Mouse (Mus musculus) forebrain, embryonic 15.5 days (tissue): ENCODE results near the gene Ttc3. TPM values are rescaled to one million over a fixed set of nuclear protein-coding genes. Genes with fewer than 3 reads are reported as not detected.

ENCODE experiments used
- ATAC-seq: fragments of 200-750 bp; cut with Nextera tagmentation; replicated peaks from 2 replicates; pipeline ENCODE4 v1.8.0; 2017; ENCODE audit warnings: mild to moderate bottlenecking, moderate TSS enrichment, moderate library complexity
- H3K27ac ChIP-seq: fragments of 300-500 bp; sonication (generic); replicated peaks from 2 replicates; pipeline ENCODE4 v1.5.1; 2015; ENCODE audit warnings: mild to moderate bottlenecking, inconsistent platforms
- H3K27me3 ChIP-seq: fragments of 300-500 bp; sonication (generic); 2 replicates; pipeline ENCODE4 v1.6.1; 2015; ENCODE audit warnings: inconsistent platforms
- H3K36me3 ChIP-seq: fragments of 300-500 bp; sonication (generic); 2 replicates; pipeline ENCODE4 v1.6.1; 2015; ENCODE audit warnings: mild to moderate bottlenecking, inconsistent platforms
- H3K4me1 ChIP-seq: fragments of 300-500 bp; sonication (generic); 2 replicates; pipeline ENCODE4 v1.6.1; 2015; ENCODE audit warnings: inconsistent platforms
- H3K4me2 ChIP-seq: fragments of 300-500 bp; sonication (generic); replicated peaks from 2 replicates; pipeline ENCODE4 v1.6.1; 2015; ENCODE audit warnings: mild to moderate bottlenecking, inconsistent platforms
- H3K4me3 ChIP-seq: fragments of 300-500 bp; sonication (generic); 2 replicates; pipeline ENCODE4 v1.5.1; 2015; ENCODE audit warnings: mild to moderate bottlenecking, inconsistent platforms
- H3K9ac ChIP-seq: fragments of 300-500 bp; sonication (generic); replicated peaks from 2 replicates; pipeline ENCODE4 v1.6.1; 2015; ENCODE audit warnings: mild to moderate bottlenecking, inconsistent platforms
- H3K9me3 ChIP-seq: fragments of 300-500 bp; sonication (generic); 2 replicates; pipeline ENCODE4 v1.6.1; 2016; ENCODE audit warnings: inconsistent platforms
- WGBS: fragments of 180-500 bp; shearing (Covaris S2); methylation state at CpG from one replicate; pipeline ENCODE4 v1.1.7; 2015; ENCODE audit warnings: mixed read lengths; 5-methylcytosine and 5-hydroxymethylcytosine counted together
- polyA plus RNA-seq: library from polyadenylated mRNA; unstranded; fragments of >200 nt; fragmentation: Nextera tagmentation; extraction: Ambion mirVana; gene quantifications from 2 replicates; pipeline ENCODE4 v1.2.1, GENCODE M21; 2015

The Ttc3 gene
- polyA plus RNA-seq, 1 experiment from 2014 or later, result 832 TPM

- H3K4me2 ChIP-seq, result no peak overlapping the region
- no peak for ATAC-seq
- no peak overlapping the region for H3K4me3 ChIP-seq
- WGBS, result 46% methylated on average over 2 of the region's 2 CpGs
- peaks cover 25% of the 10 kb centered on the region for H3K36me3 ChIP-seq
- H3K27me3 ChIP-seq, result no peaks in the 10 kb centered on the region
- 0 out of 2 replicates have a peak, but pooled peaks cover 8% of the 10 kb centered on the region for H3K4me1 ChIP-seq
- H3K9me3 ChIP-seq, result no peaks in the 10 kb centered on the region
- H3K9ac ChIP-seq, result no peak overlapping the region
- no peak overlapping the region for H3K27ac ChIP-seq
Observed at GRCm38 (mm10) chr16:94401636-94402035, 31.2 kb downstream of the Ttc3 start.

GRCm38 (mm10) chr16:94402185-94402584, 31.8 kb downstream of the Ttc3 start:
- peaks cover 26% of the 10 kb centered on the region for H3K36me3 ChIP-seq
- H3K27me3 ChIP-seq, result no peaks in the 10 kb centered on the region
- H3K4me2 ChIP-seq, result no peak overlapping the region
- 0 out of 2 replicates have a peak, but pooled peaks cover 8% of the 10 kb centered on the region for H3K4me1 ChIP-seq
- H3K9ac ChIP-seq, result no peak overlapping the region
- H3K4me3 ChIP-seq, result no peak overlapping the region
- 93% methylated on average over 4 of the region's 4 CpGs for WGBS
- no peaks in the 10 kb centered on the region for H3K9me3 ChIP-seq
- no peak for ATAC-seq
- no peak overlapping the region for H3K27ac ChIP-seq

DNA sequence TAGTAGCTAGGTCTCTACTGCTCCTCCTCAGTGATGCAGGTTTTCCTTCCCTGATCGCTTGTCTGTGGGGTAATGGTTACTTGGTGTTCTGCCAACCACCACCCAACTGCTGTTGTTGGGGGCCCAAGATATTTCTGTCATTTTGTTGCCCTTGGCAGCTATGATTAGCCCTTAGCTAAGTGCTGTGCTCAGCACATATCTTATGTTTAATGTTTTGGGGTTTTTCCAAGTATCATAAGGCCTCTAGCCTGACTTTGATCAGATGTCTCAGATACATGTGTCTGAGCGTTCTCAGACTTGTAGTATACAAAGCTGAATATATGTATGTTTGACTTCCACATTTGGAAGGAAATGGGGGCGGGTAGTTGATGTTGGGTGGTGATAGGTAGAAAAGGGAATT, 40.9 kb downstream of the Ttc3 start:
- no peak overlapping the region for H3K9ac ChIP-seq
- no peak for ATAC-seq
- no peak overlapping the region for H3K4me3 ChIP-seq
- no peaks in the 10 kb centered on the region for H3K9me3 ChIP-seq
- H3K36me3 ChIP-seq, result peaks cover 69% of the 10 kb centered on the region
- no peak overlapping the region for H3K4me2 ChIP-seq
- 78% methylated on average over 3 of the region's 3 CpGs for WGBS
- H3K27ac ChIP-seq, result no peak overlapping the region
- H3K27me3 ChIP-seq, result no peaks in the 10 kb centered on the region
- H3K4me1 ChIP-seq, result no peaks in the 10 kb centered on the region

DNA sequence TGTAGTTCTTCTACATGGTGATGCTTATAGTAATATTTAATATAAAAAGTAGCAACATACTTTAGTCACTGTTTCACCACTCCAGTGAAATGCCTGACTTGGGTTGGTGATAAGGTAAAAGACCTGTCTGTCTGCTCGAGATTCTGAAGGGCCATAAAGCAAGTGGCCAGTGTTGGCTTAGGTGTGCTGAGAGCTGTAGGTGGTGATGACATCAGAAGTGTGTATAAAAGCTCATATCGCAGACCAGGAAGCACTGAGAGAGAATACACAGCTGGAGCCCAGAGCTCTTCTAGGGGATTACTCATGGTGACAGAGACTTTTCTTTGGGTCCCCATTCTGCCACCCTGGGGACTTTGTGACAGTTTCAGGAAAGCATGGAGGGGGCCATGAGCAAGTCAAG, 41.8 kb downstream of the Ttc3 start:
- no peak overlapping the region for H3K27ac ChIP-seq
- H3K4me3 ChIP-seq, result no peak overlapping the region
- 95% methylated on average over 2 of the region's 2 CpGs for WGBS
- no peak overlapping the region for H3K4me2 ChIP-seq
- H3K9ac ChIP-seq, result no peak overlapping the region
- peaks cover 69% of the 10 kb centered on the region for H3K36me3 ChIP-seq
- ATAC-seq, result no peak
- H3K27me3 ChIP-seq, result no peaks in the 10 kb centered on the region
- no peaks in the 10 kb centered on the region for H3K4me1 ChIP-seq
- no peaks in the 10 kb centered on the region for H3K9me3 ChIP-seq

DNA sequence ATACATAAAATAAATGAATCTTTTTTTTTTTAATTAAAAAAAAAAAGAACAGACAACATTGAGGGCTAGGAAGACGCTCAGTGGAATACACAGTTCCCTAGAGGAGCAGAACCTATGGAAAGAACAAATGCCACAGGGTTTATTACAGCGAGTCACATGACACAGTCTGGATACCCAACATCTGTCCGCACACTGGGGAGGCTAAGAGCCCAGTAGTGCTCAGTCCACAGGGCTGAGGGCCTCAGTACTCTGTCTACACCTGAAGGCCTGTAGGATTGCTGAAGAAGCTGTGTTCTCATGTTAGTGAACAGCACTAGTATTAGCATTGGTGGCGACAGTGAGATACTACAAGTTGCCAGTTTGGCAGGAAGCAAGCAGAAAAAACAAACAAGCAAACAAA, 42.3 kb downstream of the Ttc3 start:
- Histone ChIP-seq H3K9ac (no peak overlapping the region), H3K4me3 (no peak overlapping the region), H3K9me3 (no peaks in the 10 kb centered on the region), H3K27me3 (no peaks in the 10 kb centered on the region), H3K4me1 (no peaks in the 10 kb centered on the region), H3K4me2 (no peak overlapping the region), H3K27ac (no peak overlapping the region), H3K36me3 (peaks cover 69% of the 10 kb centered on the region)
- 0 out of 2 replicates have a peak, but pooled peaks have one; percentile 29 for ATAC-seq
- 93% methylated on average over 4 of the region's 4 CpGs for WGBS

- H3K4me1 ChIP-seq, result no peaks in the 10 kb centered on the region
- H3K36me3 ChIP-seq, result peaks cover 71% of the 10 kb centered on the region
- no peak overlapping the region for H3K9ac ChIP-seq
- no peaks in the 10 kb centered on the region for H3K27me3 ChIP-seq
- no peak for ATAC-seq
- no peaks in the 10 kb centered on the region for H3K9me3 ChIP-seq
- no peak overlapping the region for H3K4me2 ChIP-seq
- no peak overlapping the region for H3K4me3 ChIP-seq
- H3K27ac ChIP-seq, result no peak overlapping the region
- WGBS, result 95% methylated on average over 6 of the region's 6 CpGs
Observed at GRCm38 (mm10) chr16:94414151-94414550, 43.7 kb downstream of the Ttc3 start.

GRCm38 (mm10) chr16:94420498-94420897, 50.1 kb downstream of the Ttc3 start:
- Histone ChIP-seq H3K4me3 (no peak overlapping the region), H3K4me2 (no peak overlapping the region), H3K27me3 (no peaks in the 10 kb centered on the region), H3K36me3 (peaks cover 83% of the 10 kb centered on the region), H3K9ac (no peak overlapping the region), H3K4me1 (no peaks in the 10 kb centered on the region), H3K9me3 (no peaks in the 10 kb centered on the region), H3K27ac (no peak overlapping the region)
- 99% methylated on average over 3 of the region's 3 CpGs for WGBS
- ATAC-seq, result no peak

GRCm38 (mm10) chr16:94428948-94429347, 58.5 kb downstream of the Ttc3 start:
- Histone ChIP-seq H3K4me2 (no peak overlapping the region), H3K27me3 (no peaks in the 10 kb centered on the region), H3K27ac (no peak overlapping the region), H3K36me3 (peaks cover 85% of the 10 kb centered on the region), H3K9ac (no peak overlapping the region), H3K9me3 (no peaks in the 10 kb centered on the region), H3K4me1 (no peaks in the 10 kb centered on the region), H3K4me3 (no peak overlapping the region)
- WGBS, result 94% methylated on average over 4 of the region's 4 CpGs
- no peak for ATAC-seq

DNA sequence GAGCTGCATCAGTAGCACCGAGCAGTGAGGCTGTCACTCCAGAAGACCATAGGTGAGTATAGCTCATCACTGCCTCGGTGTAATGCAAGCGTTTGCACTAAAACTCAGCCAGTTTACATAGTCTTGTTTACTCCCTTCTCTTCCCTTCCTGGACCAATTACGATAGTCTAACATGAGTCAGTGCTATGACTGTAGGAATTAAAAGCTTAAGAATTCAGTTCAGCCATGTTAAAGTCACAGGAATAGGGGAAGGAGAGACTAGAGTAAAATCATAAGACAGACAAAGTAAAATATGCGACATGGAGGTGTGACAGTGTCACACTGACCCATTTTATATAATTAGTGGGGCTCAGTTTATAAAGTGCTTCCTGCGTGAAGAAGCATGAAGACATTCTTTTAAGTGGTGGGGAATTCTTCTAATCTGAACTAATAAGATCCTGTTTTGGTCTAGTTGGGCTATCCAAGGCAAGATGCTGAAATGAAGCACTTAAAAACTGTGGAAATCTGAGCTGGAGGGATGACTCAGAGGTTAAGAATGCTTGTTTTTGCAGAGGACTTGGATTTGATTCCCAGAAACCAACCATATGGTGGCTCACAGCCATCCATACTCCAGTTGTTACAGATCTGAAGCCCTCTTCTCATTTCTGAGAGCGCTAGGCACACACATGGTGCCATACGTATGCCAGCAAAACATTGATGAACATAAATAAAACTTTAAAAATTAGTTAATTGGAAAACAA, 65.2 kb downstream of the Ttc3 start:
- WGBS, result 91% methylated on average over 8 of the region's 8 CpGs

DNA sequence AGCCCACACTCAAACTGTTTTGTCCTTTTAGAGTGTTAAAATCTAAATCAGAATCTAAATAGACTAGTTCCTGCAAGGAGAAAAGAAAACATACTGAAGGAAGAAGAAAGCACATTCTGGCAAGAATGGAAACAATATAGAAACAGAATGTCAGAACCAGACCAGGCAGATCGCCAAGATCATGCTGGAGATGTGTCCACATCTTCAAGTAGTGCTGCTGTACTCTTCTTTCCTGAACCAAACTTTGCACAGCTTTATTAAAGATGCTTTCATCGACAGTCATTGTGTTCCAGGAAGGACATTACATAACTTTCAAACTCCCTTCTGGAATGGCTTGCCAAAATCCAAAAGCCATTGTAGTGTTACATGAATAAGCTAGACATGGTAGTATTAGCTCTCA, 66.4 kb downstream of the Ttc3 start:
- H3K4me1 ChIP-seq, result no peaks in the 10 kb centered on the region
- no peaks in the 10 kb centered on the region for H3K27me3 ChIP-seq
- H3K27ac ChIP-seq, result no peak overlapping the region
- H3K4me3 ChIP-seq, result no peak overlapping the region
- H3K9me3 ChIP-seq, result no peaks in the 10 kb centered on the region
- H3K4me2 ChIP-seq, result no peak overlapping the region
- H3K36me3 ChIP-seq, result peaks cover 89% of the 10 kb centered on the region
- WGBS, result 90% methylated on average over 2 of the region's 2 CpGs
- ATAC-seq, result no peak
- H3K9ac ChIP-seq, result no peak overlapping the region

More for the DNA sequence above, 65.2 kb downstream of the Ttc3 start:
- peaks cover 89% of the 10 kb centered on the region for H3K36me3 ChIP-seq
- H3K4me3 ChIP-seq, result no peak overlapping the region
- no peak overlapping the region for H3K4me2 ChIP-seq
- H3K27me3 ChIP-seq, result no peaks in the 10 kb centered on the region
- H3K9me3 ChIP-seq, result no peaks in the 10 kb centered on the region
- no peak overlapping the region for H3K27ac ChIP-seq
- no peak overlapping the region for H3K9ac ChIP-seq
- ATAC-seq, result no peak
- H3K4me1 ChIP-seq, result no peaks in the 10 kb centered on the region

DNA sequence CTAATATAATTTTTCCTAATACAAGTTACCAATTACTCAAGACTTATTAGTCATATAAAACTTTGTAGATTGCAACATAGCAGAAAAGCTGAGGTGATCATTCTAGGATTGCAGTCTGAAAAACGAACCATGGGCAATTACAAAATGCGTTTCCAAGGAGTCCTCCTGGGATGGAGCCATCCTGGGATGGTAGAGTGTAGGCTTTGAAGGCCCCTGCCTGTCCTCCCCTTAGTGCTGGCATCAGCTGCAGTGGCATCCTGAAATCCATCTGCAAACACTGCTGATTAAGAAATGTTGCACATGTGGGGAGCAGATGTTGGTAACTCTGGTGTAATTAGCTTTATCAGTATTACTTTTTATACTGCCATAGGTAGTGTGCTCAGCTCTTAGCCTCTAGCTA, 70.9 kb downstream of the Ttc3 start:
- H3K27me3 ChIP-seq, result no peaks in the 10 kb centered on the region
- no peaks in the 10 kb centered on the region for H3K4me1 ChIP-seq
- H3K9me3 ChIP-seq, result no peaks in the 10 kb centered on the region
- ATAC-seq, result no peak
- no peak overlapping the region for H3K27ac ChIP-seq
- H3K4me3 ChIP-seq, result no peak overlapping the region
- no peak overlapping the region for H3K4me2 ChIP-seq
- 92% methylated on average over 2 of the region's 2 CpGs for WGBS
- peaks cover 82% of the 10 kb centered on the region for H3K36me3 ChIP-seq
- no peak overlapping the region for H3K9ac ChIP-seq

DNA sequence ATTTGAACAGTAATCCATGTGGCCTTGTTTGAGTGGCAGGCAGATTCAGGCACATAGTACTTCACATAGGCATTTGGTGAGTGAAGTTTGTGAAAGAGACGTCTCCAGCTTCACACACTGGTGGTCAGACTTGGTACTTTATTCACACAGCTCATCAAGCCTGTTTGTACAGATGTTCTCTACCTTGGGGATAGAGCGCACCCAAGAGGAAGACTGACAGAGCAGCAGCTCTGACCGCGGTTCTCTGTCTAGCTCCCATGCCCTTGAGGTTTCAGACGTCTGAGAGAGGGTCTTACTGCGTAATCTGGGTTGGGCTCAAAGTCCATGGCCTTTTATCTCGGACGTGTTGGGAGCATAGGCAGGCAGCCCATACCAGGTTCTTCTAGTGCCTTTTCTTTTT, 78.7 kb downstream of the Ttc3 start:
- H3K36me3 ChIP-seq, result peaks cover 81% of the 10 kb centered on the region
- no peaks in the 10 kb centered on the region for H3K4me1 ChIP-seq
- no peak overlapping the region for H3K4me2 ChIP-seq
- H3K4me3 ChIP-seq, result no peak overlapping the region
- no peaks in the 10 kb centered on the region for H3K9me3 ChIP-seq
- no peak for ATAC-seq
- no peak overlapping the region for H3K27ac ChIP-seq
- WGBS, result 80% methylated on average over 8 of the region's 8 CpGs
- H3K27me3 ChIP-seq, result no peaks in the 10 kb centered on the region
- H3K9ac ChIP-seq, result no peak overlapping the region

DNA sequence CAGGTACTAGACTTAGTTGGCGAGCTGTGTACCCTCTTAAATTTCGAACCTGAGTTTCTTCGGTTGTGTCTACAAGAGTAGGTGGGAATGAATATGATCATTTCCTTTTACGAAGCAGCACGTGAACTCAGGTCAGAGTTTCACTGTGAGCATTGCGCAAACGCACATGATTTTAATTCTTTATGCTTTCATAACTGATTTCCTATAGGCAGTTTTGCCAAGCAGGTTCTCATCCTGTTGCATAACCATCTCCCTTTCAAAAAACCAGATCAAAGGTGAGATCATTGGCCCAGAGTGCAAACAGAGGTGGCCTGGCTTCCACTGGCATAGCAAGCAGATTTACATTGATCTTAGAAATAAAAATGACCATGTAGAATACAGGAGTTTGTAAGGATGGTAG, 79.2 kb downstream of the Ttc3 start:
- H3K4me2 ChIP-seq, result no peak overlapping the region
- H3K9me3 ChIP-seq, result no peaks in the 10 kb centered on the region
- 97% methylated on average over 7 of the region's 7 CpGs for WGBS
- H3K4me1 ChIP-seq, result no peaks in the 10 kb centered on the region
- no peak overlapping the region for H3K9ac ChIP-seq
- no peaks in the 10 kb centered on the region for H3K27me3 ChIP-seq
- no peak for ATAC-seq
- peaks cover 82% of the 10 kb centered on the region for H3K36me3 ChIP-seq
- no peak overlapping the region for H3K27ac ChIP-seq
- no peak overlapping the region for H3K4me3 ChIP-seq
